Mouse (Mus musculus): Measurements from ENCODE around the gene Gm20696.

DNA sequence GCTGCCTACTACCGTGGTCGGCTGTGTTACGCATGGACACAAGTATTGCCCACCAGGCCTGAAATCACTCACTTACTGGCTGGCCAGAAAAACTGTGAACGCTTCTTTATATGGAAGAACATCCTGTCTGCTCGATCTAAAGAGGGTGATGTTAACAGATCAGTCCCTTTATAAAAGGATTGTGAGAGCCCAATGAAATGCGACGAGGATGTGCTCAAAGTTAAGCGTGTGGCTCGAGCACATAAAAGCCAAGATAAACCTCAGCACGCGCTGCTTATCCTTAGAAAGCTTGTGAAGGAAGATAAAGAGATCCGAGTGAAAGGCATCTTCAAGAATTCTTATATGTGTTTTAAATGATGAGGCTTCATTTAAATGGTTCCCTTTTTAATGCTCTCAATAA is 270.9 kb downstream of the Gm20696 start:
- no peak for TF ChIP-seq POLR2A (IDR thresholded peaks at IDR 0.05; ENCODE audit: borderline replicate concordance, extremely low read depth, insufficient read depth, insufficient read length, poor library complexity, severe bottlenecking)
- TF ChIP-seq CTCF (IDR thresholded peaks at IDR 0.05; ENCODE audit: borderline replicate concordance, extremely low read depth, insufficient read depth, insufficient read length): no peak

Data from brain, embryonic 14.5 days (tissue).